Mouse (Mus musculus) Muller cell, postnatal 12 days (primary cell): ENCODE results near the gene Nhlrc2.
A peak's percentile ranks its signal among the peaks of the same experiment; 100 is the strongest.
"Not testable (repeated sequence)": the region's sequence is repeated elsewhere in the genome, so short reads cannot be mapped to it uniquely, and the experiment has no call there.

Experiments used
- DNase-seq: peaks from one replicate; pipeline ENCODE4 v3.0.0-alpha.2; 2015; ENCODE audit errors: inconsistent ontology term

Gene Nhlrc2

GRCm38 (mm10) chr19:56548230-56549032, at the start of gene Nhlrc2:
Gene Nhlrc2 (plus strand): TSS chr19:56548261.
- DNase-seq: peak; percentile 95

GRCm38 (mm10) chr19:56503069-56503468, 45.0 kb upstream of the Nhlrc2 start:
- not testable (repeated sequence) for DNase-seq

- DNase-seq: not testable (repeated sequence)
Measured at GRCm38 (mm10) chr19:56503525-56503924, 44.5 kb upstream of the Nhlrc2 start.

GRCm38 (mm10) chr19:56511207-56511606, 36.9 kb upstream of the Nhlrc2 start:
- DNase-seq: not testable (repeated sequence)

- not testable (repeated sequence) for DNase-seq
Measured at GRCm38 (mm10) chr19:56513527-56513926, 34.5 kb upstream of the Nhlrc2 start.

- DNase-seq: not testable (repeated sequence)
Measured at GRCm38 (mm10) chr19:56519408-56519807, 28.7 kb upstream of the Nhlrc2 start.

GRCm38 (mm10) chr19:56530529-56530928, 17.5 kb upstream of the Nhlrc2 start:
- not testable (repeated sequence) for DNase-seq

GRCm38 (mm10) chr19:56531251-56531650, 16.8 kb upstream of the Nhlrc2 start:
- DNase-seq: no peak

GRCm38 (mm10) chr19:56533291-56534071, 14.6 kb upstream of the Nhlrc2 start:
- DNase-seq: no peak

- DNase-seq: no peak
Measured at GRCm38 (mm10) chr19:56534337-56534736, 13.7 kb upstream of the Nhlrc2 start.

- peak; percentile 25 for DNase-seq
Measured at GRCm38 (mm10) chr19:56535064-56535463, 13.0 kb upstream of the Nhlrc2 start.

- no peak for DNase-seq
Measured at GRCm38 (mm10) chr19:56535765-56536164, 12.3 kb upstream of the Nhlrc2 start.

GRCm38 (mm10) chr19:56543320-56543719, 4.7 kb upstream of the Nhlrc2 start:
- no peak for DNase-seq

GRCm38 (mm10) chr19:56544681-56545388, 3.2 kb upstream of the Nhlrc2 start:
- DNase-seq: no peak

GRCm38 (mm10) chr19:56546031-56546430, 2.0 kb upstream of the Nhlrc2 start:
- DNase-seq: no peak

- DNase-seq: peak; percentile 64
Measured at GRCm38 (mm10) chr19:56547456-56548229, 418 bp upstream of the Nhlrc2 start, which contains the start of gene Dclre1a. Gene Dclre1a (minus strand): TSS chr19:56548222.

GRCm38 (mm10) chr19:56549033-56549680, 1.1 kb downstream of the Nhlrc2 start:
- no peak for DNase-seq

- no peak for DNase-seq
Measured at GRCm38 (mm10) chr19:56553177-56553576, 5.1 kb downstream of the Nhlrc2 start.

- peak; percentile 25 for DNase-seq
Measured at GRCm38 (mm10) chr19:56555972-56556371, 7.9 kb downstream of the Nhlrc2 start.

GRCm38 (mm10) chr19:56562433-56563138, 14.5 kb downstream of the Nhlrc2 start:
- DNase-seq: no peak
